Mouse (Mus musculus) midbrain, embryonic 10.5 days (tissue): ENCODE data around the gene Hs6st2. TPM values are rescaled to one million over a fixed set of nuclear protein-coding genes. Genes with fewer than 3 reads are reported as not detected.

Source experiments
- DNase-seq: peaks from one replicate; pipeline ENCODE4 v3.0.0-alpha.2; 2017; ENCODE audit warnings: low spot score
- H3K27ac ChIP-seq: fragments of 300-500 bp; sonication (generic); replicated peaks from 2 replicates; pipeline ENCODE4 v1.5.1; 2016; ENCODE audit warnings: mild to moderate bottlenecking
- H3K27me3 ChIP-seq: fragments of 300-500 bp; sonication (generic); 2 replicates; pipeline ENCODE4 v1.6.1; 2016; ENCODE audit warnings: low read depth, mild to moderate bottlenecking; ENCODE audit not compliant: poor library complexity, severe bottlenecking
- H3K36me3 ChIP-seq: fragments of 300-500 bp; sonication (generic); 2 replicates; pipeline ENCODE4 v1.6.1; 2016; ENCODE audit warnings: mild to moderate bottlenecking, moderate library complexity
- H3K4me1 ChIP-seq: fragments of 300-500 bp; sonication (generic); 2 replicates; pipeline ENCODE4 v1.6.1; 2016
- H3K4me3 ChIP-seq: fragments of 300-500 bp; sonication (generic); 2 replicates; pipeline ENCODE4 v1.5.1; 2016; ENCODE audit warnings: mild to moderate bottlenecking, moderate library complexity
- H3K9me3 ChIP-seq: fragments of 300-500 bp; sonication (generic); replicated peaks from 2 replicates; pipeline ENCODE4 v1.6.1; 2016; ENCODE audit warnings: mild to moderate bottlenecking
- WGBS: fragments of 180-500 bp; shearing (Covaris S2); methylation state at CpG from one replicate; pipeline ENCODE4 v1.1.7; 2016; 5-methylcytosine and 5-hydroxymethylcytosine counted together
- polyA plus RNA-seq: library from polyadenylated mRNA; unstranded; fragments of >200 nt; fragmentation: Nextera tagmentation; extraction: Ambion mirVana; gene quantifications from 2 replicates; pipeline ENCODE4 v1.2.1, GENCODE M21; 2016

Hs6st2 gene
- polyA plus RNA-seq, 1 experiment from 2014 or later: 10.9 TPM

GRCm38 (mm10) chrX:51642661-51643257 lies 38.9 kb downstream of the Hs6st2 start:
- no peak overlapping the region for H3K4me3 ChIP-seq
- 86% methylated on average over 3 of the region's 3 CpGs for WGBS
- no peaks in the 10 kb centered on the region for H3K9me3 ChIP-seq
- H3K27me3 ChIP-seq: no peaks in the 10 kb centered on the region
- no peak overlapping the region for H3K27ac ChIP-seq
- no peaks in the 10 kb centered on the region for H3K36me3 ChIP-seq
- H3K4me1 ChIP-seq: no peaks in the 10 kb centered on the region
- no peak for DNase-seq

DNA sequence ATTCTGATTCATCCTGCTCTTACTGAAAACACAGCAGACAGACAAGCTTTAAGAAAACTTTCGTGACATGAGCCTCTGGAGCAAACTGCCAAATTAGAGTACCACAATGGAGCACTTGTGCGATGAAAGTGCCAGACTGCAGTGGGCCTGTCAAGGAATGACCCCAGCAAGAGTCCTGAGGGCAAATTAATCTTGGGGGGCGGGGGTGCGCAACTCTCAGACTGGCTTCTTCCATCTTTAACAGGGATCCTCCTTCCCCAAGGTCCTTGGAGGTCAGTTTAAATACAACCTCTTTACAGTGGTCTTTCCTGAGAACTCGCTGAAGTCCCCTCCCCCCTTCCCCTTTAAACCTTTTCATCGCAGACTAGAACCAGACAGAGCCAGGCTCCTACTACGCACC lies 45.9 kb downstream of the Hs6st2 start:
- Histone ChIP-seq H3K4me1 (no peaks in the 10 kb centered on the region), H3K27ac (no peak overlapping the region), H3K36me3 (no peaks in the 10 kb centered on the region), H3K4me3 (no peak overlapping the region), H3K9me3 (no peaks in the 10 kb centered on the region), H3K27me3 (peaks cover 4% of the 10 kb centered on the region; the same call in 1 of the 2 replicates)
- WGBS: 77% methylated on average over 7 of the region's 7 CpGs
- DNase-seq: no peak

GRCm38 (mm10) chrX:51631376-51631775 lies 50.3 kb downstream of the Hs6st2 start:
- WGBS: 66% methylated on average over 2 of the region's 2 CpGs
- Histone ChIP-seq H3K27me3 (no peaks in the 10 kb centered on the region; the same call in 1 of the 2 replicates), H3K36me3 (no peaks in the 10 kb centered on the region), H3K4me3 (no peak overlapping the region), H3K9me3 (no peaks in the 10 kb centered on the region), H3K4me1 (no peaks in the 10 kb centered on the region), H3K27ac (no peak overlapping the region)
- DNase-seq: no peak

DNA sequence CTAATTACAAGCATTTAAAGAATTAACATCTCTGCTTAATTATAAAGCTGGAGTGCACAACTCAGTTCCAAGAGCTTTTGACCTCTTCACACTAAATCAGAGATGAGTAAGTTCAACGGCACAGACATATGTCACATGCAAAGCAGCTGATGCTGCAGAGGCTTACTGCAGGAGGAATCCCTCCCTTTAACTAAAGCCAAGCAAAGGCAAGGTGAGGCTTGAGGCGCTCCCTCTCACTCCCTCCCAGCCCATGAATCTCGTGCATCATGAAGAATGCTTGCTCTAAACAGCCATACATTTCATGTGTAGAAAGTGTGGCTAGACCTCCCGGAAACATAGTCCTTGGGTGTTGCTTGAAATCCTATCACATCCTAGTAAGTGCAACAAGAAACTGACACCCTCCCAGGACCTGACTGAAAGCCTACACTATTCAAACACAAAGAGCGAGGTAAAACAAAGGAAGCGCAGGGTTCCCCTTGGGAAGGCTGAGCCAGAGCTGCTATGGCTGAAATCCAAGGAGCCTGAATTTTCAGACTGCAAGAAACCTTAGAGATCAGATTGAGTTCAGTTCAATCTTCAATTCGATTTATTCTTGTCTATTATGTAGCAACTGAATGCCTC lies 67.2 kb downstream of the Hs6st2 start:
- Histone ChIP-seq H3K4me1 (peaks cover 8% of the 10 kb centered on the region), H3K4me3 (no peak overlapping the region), H3K9me3 (no peaks in the 10 kb centered on the region), H3K27me3 (peaks cover 12% of the 10 kb centered on the region), H3K27ac (peak overlapping the region; percentile 38; the same call in 1 of the 2 replicates), H3K36me3 (no peaks in the 10 kb centered on the region)
- DNase-seq: peak; percentile 14
- WGBS: 21% methylated on average over 7 of the region's 7 CpGs

- no peak overlapping the region for H3K27ac ChIP-seq
- WGBS: 67% methylated on average over 1 of the region's 1 CpGs
Measured at GRCm38 (mm10) chrX:51610743-51611142, 70.9 kb downstream of the Hs6st2 start.

GRCm38 (mm10) chrX:51606231-51606863 lies 75.3 kb downstream of the Hs6st2 start:
- H3K9me3 ChIP-seq: no peaks in the 10 kb centered on the region
- WGBS: 92% methylated on average over 6 of the region's 6 CpGs
- DNase-seq: no peak
- peaks cover 11% of the 10 kb centered on the region for H3K27me3 ChIP-seq
- H3K36me3 ChIP-seq: no peaks in the 10 kb centered on the region
- H3K4me3 ChIP-seq: no peak overlapping the region
- no peaks in the 10 kb centered on the region for H3K4me1 ChIP-seq
- no peak overlapping the region for H3K27ac ChIP-seq

More at GRCm38 (mm10) chrX:51610743-51611142, 70.9 kb downstream of the Hs6st2 start:
- Histone ChIP-seq H3K4me3 (no peak overlapping the region), H3K9me3 (no peaks in the 10 kb centered on the region), H3K36me3 (no peaks in the 10 kb centered on the region), H3K27me3 (peaks cover 7% of the 10 kb centered on the region; the same call in 1 of the 2 replicates), H3K4me1 (peaks cover 8% of the 10 kb centered on the region)
- DNase-seq: no peak

- WGBS: 100% methylated on average over 1 of the region's 1 CpGs
- no peak for DNase-seq
Measured at GRCm38 (mm10) chrX:51592751-51593150, 88.9 kb downstream of the Hs6st2 start.

GRCm38 (mm10) chrX:51590448-51591010 lies 91.1 kb downstream of the Hs6st2 start:
- no peaks in the 10 kb centered on the region for H3K36me3 ChIP-seq
- H3K27me3 ChIP-seq: peaks cover 5% of the 10 kb centered on the region; the same call in 1 of the 2 replicates
- H3K9me3 ChIP-seq: no peaks in the 10 kb centered on the region
- no peak for DNase-seq
- 91% methylated on average over 8 of the region's 8 CpGs for WGBS
- H3K27ac ChIP-seq: no peak overlapping the region
- H3K4me1 ChIP-seq: no peaks in the 10 kb centered on the region
- no peak overlapping the region for H3K4me3 ChIP-seq

More at GRCm38 (mm10) chrX:51592751-51593150, 88.9 kb downstream of the Hs6st2 start:
- Histone ChIP-seq H3K36me3 (no peaks in the 10 kb centered on the region), H3K4me1 (no peaks in the 10 kb centered on the region), H3K27ac (no peak overlapping the region), H3K4me3 (no peak overlapping the region), H3K27me3 (no peaks in the 10 kb centered on the region; the same call in 1 of the 2 replicates), H3K9me3 (no peaks in the 10 kb centered on the region)

DNA sequence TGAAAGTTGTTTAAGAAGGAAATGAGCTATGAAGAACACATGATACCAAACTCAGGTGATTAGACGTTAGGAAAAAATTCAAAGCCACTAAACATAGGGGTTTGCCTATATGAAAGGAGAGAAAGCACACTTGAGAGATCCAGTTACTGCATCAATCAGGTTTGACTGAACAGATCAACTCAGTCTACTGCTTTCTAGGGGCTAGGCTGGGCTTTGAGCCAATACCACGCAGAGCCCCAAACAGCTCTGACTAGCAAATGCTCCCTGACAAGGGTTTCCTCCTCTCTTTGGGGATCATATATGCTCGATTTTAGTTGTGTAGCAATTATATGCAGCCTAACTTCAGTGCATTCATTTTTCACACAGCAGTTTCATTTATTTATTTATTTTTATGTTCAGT lies 96.2 kb downstream of the Hs6st2 start:
- Histone ChIP-seq H3K4me1 (no peaks in the 10 kb centered on the region), H3K36me3 (no peaks in the 10 kb centered on the region), H3K27ac (no peak overlapping the region), H3K27me3 (peaks cover 5% of the 10 kb centered on the region), H3K4me3 (no peak overlapping the region), H3K9me3 (no peaks in the 10 kb centered on the region)
- WGBS: 90% methylated on average over 3 of the region's 3 CpGs
- DNase-seq: no peak

DNA sequence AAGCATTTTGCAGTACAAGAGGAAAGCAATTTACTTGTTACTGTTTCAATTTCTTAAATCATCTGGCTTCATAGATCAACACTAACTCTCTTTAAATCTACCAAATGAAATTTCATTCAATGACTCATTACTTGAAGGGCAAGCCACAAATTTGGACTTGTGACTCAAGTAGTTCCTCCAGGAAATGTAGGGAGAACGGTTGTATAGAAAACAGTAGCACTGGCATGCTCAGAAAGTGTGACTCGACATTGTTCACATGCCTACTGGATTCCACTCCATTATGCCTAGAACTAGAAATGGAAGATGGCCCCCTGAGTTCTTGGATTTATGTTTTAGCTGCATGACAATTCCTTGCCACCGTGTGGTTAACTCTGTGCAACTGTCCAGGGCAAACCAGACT lies 100.0 kb downstream of the Hs6st2 start:
- Histone ChIP-seq H3K4me3 (no peak overlapping the region), H3K27me3 (peaks cover 5% of the 10 kb centered on the region), H3K27ac (no peak overlapping the region), H3K4me1 (no peaks in the 10 kb centered on the region), H3K9me3 (no peaks in the 10 kb centered on the region), H3K36me3 (no peaks in the 10 kb centered on the region)
- 78% methylated on average over 3 of the region's 3 CpGs for WGBS
- DNase-seq: no peak

DNA sequence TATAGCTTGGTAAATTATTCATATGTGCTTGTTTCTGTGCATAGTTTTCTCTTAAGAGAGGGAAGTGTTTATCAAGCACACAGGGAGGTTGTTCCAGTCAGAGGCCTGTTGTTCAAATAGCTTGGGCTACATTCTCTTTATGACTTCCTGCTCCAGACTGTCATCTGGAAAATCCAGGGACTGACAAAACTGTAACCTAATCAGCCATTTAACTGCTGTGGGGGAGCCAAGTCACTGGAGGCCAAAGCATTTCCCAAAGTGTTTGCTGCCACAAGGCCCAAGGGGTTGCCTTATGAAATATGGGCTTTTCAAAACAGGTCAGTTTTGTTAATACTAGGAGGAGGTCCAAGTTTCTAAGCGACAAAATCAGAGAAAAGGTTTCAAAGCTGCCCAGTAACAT lies 119.8 kb downstream of the Hs6st2 start:
- Histone ChIP-seq H3K36me3 (no peaks in the 10 kb centered on the region), H3K27ac (no peak overlapping the region), H3K9me3 (no peaks in the 10 kb centered on the region), H3K27me3 (no peaks in the 10 kb centered on the region), H3K4me3 (no peak overlapping the region), H3K4me1 (no peaks in the 10 kb centered on the region)
- DNase-seq: no peak
- WGBS: 61% methylated on average over 1 of the region's 1 CpGs

DNA sequence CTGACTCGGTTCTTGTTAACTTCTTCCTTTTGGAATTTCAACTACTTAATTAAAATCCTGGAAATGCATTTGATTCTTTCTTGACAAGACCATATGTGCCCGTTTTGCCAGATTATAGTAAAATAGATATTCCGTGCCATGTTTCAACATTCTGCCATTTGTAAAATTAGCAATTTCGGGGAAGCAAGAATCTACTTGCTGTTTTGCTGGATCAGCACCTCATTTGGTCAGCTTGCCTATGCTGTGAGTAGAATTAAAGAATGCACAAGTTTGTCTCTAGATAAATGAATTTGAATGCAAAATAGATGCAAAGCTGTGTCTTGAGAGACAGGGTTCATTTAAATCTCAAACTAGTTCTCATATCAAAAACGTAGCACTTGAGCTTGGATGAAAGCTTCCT lies 142.0 kb downstream of the Hs6st2 start:
- 79% methylated on average over 5 of the region's 5 CpGs for WGBS

GRCm38 (mm10) chrX:51537082-51537481 lies 144.6 kb downstream of the Hs6st2 start:
- Histone ChIP-seq H3K36me3 (no peaks in the 10 kb centered on the region), H3K4me3 (no peak overlapping the region), H3K27ac (no peak overlapping the region), H3K27me3 (peaks cover 6% of the 10 kb centered on the region; the same call in 1 of the 2 replicates), H3K4me1 (no peaks in the 10 kb centered on the region), H3K9me3 (no peaks in the 10 kb centered on the region)
- DNase-seq: no peak
- WGBS: 94% methylated on average over 3 of the region's 3 CpGs

More for the DNA sequence above, 142.0 kb downstream of the Hs6st2 start:
- no peak overlapping the region for H3K27ac ChIP-seq
- 0 out of 2 replicates have a peak, but pooled peaks cover 8% of the 10 kb centered on the region for H3K27me3 ChIP-seq
- no peaks in the 10 kb centered on the region for H3K36me3 ChIP-seq
- H3K4me1 ChIP-seq: no peaks in the 10 kb centered on the region
- H3K9me3 ChIP-seq: no peaks in the 10 kb centered on the region
- no peak for DNase-seq
- no peak overlapping the region for H3K4me3 ChIP-seq
